Mouse (Mus musculus) ovary, postnatal 36 days (tissue): ENCODE data around the gene Psmc6.

ENCODE experiments used
- DNase-seq: peaks from one replicate; pipeline ENCODE4 v3.0.0; 2022; ENCODE audit warnings: low spot score, mixed read lengths

The Psmc6 gene

DNA sequence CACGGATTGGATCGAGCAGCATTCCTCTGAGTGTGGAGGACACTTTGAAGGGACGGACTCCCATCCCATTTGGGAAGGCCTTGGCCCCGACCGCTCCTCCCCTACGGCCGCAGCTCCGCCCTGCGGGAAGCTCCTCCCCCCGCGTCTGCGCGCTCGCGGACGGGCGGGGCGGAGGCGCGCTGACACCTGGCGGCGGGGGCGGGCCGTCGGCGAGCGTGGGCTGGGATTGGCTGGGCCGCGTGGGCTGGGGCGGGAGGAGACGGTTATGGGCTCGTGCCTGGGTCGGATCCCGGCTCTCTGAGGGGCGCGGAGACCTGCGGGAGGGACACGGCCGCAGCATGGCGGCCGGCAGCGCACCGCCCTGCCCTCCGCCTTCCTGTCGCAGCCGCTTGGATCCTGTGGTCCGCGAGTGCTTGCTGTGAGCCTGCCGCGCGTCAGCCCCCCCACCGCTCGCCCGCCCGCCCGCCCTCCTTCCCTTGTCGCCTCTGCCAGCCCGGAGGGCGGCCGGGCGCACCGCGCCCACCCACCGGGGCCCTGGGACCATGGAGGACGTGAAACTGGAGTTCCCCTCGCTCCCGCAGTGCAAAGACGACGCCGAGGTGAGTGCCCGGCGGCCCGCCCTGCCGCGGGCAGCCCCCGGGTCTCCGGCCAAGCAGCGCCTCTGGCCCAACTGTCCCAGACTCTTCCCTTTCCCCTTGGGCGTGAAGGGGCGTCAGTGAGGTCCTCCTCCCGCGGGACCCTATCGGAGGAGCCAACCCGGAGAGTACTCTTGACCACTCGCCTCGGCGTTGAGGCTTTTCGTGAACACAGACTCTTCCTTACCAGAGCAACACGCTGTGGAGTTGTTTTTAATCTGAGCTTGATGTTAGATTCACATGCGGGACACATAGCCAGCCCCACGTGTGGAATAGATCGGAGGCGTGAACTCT, 21.6 kb downstream of the Psmc6 start, which contains the start of gene Styx:
Gene Styx, plus strand, starts transcription at position 163 of the 929 bp plus-strand sequence.
- DNase-seq: peak; percentile 99

DNA sequence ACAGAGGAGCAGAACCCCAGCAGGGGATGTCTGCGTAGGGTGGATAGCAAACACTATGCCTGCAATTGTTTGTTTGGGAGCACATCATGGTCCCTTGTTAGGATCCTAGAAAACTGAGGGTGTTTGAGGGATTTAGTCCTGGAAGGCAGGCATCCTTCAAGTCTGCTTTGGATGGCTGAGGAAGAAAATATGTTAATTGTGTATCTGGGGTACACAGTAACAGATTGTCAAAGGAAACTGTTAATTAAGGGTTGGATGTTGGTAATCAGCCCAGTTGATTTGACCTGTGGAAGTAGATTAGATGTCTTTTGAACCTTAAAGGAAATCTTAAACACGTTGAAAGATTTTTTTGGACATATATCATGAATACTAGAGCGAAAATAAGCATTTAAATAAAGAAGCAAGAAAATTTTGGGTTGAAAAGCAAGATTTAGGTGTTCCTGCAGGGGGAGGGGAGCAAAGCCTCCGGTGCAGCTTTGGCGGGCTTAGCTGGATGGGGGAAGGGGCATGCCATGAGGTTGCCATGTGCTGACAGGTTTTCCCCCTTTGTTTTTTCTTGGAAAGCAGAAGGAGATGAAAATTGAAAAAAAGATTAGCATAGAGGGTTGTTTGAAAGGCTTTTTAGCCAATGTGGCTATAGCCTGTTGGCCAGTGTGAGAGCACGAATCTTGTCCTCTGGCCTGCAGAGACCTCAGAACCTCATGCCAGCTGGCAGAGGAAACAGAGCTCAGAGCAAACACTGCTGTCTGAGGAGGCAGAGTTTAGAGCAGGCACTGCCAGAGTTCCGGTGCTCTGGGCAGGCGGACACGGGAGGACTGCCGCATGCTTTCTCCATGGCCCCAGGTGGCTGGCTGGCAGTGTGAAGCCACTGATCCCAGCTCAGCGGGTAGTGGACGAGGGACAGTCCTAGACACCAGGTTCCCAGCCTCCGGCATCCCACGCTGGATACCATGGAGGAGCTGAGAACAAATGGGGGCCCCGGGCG, 34.9 kb downstream of the Psmc6 start:
- peak; percentile 11 for DNase-seq

DNA sequence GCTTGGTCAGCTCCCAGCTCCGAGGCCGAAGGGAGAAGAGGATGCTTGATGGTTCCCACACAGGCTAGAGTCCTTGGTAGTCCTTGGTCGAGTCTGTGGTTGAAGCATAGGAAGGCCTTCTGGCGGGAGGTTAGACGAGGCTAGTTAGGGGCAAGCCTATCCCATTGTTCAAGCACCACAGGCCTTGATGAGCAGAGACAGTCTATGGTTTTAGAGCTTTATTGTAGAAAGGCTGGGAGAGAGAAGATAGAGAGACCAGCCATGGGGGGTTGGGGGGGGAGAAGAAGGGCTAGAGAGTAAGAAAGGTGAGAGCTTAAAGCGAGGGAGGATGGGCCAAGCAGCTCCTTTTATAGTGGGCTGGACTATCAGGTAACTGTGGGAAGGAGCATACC, 35.6 kb downstream of the Psmc6 start:
- DNase-seq: no peak

DNA sequence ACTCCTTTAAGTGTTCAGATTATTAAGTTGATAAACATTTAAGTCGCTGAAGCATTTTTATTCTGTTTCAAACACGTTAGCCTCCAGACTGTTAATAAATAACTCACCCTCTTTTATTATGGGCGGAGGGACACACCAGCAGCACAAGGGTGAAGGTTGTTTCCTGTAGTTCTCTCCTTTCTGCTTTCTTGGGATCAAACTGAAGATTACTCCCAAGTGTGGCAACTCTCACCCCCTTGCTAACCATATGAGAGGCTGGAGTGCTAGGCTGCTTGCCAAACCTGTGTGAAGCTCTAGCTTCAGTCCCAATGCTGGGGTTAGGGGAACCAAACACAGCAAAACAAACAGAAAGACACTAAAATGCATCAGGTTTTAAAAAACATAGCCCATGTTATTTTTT, 49.2 kb downstream of the Psmc6 start:
- no peak for DNase-seq

DNA sequence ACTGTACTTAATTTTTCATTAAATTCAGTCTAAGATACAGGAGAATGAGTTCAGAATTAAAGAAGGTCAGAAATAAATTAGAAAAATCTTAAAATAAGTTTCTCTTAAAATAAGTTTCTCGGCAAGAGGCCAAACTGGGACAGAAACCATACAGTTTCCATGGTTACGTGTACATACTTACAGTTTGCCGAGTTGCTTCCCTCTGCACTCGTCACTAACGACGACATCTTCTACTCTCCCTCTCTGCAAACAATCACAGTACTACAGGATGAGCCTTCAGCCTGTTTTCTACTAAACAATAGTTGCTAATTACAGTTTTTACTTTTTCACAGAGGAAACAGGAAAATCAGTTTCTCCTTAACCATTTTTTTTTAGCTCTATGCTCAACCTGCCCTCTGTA, 51.2 kb downstream of the Psmc6 start:
- DNase-seq: no peak

DNA sequence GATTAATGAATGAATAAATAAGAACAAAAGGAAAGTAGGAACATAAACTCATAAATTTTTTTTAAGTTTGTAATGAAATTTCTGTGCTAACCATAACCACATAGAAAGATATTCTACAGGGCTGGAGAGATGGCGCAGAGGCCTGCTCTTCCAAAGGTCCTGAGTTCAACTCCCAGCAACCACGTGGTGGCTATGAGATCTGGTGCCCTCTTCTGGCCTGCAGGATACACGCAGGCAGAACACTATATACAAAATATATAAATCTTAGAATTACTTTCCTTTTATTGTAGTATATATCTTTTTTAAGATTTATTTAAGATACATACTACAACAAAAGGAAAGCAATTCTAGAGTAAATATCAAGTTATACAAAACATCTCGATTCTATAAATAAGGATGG, 53.3 kb downstream of the Psmc6 start:
- DNase-seq: no peak

DNA sequence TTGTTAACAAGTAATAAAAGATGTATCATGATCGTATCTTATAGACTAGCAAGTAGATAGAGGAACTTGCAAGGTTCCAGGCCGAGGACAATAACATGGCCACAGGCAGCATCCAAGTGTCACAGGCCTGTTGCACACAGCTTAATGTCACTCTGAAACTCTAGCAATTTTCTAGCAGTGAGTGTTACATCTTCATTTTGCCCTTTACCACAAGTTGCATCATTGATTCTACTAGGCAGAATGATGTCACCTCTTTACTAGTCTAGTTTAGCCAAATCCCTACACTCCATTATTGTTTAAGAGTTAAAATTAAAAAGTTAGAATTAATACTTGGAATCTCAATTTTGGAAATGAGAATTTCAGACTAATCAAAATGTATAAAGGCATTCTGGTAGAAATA, 56.0 kb downstream of the Psmc6 start:
- DNase-seq: no peak

DNA sequence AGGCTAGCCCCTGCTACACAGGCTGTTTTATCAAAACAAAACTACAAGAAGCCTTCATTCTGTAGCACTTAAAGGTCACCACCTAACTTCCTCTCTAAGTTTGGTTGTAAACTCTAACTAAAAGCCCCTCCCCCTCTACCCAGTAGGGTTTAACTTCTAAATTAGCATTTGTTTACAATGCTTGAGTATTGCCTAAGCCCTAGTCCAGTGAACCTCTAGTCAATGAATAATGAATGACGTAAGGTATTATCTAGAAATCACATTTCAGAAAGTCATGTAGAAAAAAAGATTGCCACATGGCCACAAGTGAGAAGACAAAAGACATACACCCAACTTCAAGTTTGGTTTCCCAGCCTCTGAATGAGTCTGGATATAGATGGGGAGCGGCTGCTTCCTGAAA, 57.9 kb downstream of the Psmc6 start:
- DNase-seq: no peak

DNA sequence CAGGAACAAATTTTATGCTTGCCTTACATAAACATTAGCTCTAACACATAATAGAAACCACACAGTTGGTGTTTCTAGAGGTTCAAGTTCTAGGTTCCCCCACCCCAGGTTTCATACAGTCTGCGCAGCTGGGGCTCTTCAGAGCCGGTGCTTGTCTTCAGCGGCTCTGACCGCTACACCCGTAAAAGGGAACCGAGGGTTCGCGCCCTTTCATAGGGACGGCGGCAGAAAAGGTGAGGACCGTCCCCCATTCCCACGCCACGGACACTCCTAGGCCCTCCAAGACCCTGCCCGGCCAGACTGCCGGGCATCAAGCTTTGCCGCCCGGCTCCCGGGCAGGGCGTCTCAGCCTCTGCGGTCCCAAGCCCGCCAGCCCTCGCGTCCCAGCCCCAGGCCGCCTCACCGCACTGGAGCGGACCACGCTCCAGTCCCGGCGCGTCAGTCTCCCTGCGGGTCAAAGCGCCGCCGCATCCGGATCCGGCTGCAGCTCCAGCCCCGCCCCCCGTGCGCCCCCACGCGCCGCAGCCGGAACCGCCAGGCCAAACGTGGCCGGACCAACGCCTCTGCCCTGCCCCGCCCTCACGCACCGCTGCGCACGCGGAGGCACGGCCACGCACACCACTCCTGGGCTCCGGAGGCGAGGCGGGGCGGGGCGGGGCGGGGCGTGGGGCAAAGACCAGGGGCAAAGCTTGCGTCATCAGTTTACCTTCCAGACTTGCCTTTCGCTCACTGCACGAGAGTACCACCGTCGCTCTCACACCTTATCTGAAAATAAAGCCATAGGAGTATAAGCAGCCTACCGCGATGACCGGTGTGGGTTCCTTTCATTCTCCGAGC, 59.0 kb downstream of the Psmc6 start:
- peak; percentile 96 for DNase-seq

DNA sequence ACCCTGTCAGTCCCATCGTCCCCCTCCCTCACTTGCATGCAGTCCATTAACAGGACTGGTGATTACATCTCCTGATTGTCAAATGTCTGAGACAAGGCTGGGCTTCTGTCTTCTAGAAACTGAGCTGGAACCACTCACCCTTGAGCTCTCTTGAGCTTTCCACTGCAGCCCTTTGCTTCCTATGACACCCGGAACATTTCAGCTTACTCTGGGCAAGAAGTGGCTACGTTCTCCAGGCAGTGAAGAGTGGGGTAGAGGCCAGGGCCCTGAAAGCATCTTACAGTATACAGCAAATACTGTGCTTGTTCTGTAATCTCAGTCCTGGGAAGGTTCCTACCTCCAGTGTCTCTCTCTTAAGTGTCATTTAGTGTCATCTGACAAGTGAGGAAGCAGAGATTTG, 59.6 kb downstream of the Psmc6 start:
- no peak for DNase-seq
